Mouse (Mus musculus) left cerebral cortex, adult 9 months (tissue): ENCODE measurements around the gene Osbpl2.

Experiments used
- DNase-seq, 2 experiments: peaks; one replicate each; pipeline ENCODE4 v3.0.0; 2022; ENCODE audit warnings: low spot score in 2 of 2

Osbpl2 gene

DNA sequence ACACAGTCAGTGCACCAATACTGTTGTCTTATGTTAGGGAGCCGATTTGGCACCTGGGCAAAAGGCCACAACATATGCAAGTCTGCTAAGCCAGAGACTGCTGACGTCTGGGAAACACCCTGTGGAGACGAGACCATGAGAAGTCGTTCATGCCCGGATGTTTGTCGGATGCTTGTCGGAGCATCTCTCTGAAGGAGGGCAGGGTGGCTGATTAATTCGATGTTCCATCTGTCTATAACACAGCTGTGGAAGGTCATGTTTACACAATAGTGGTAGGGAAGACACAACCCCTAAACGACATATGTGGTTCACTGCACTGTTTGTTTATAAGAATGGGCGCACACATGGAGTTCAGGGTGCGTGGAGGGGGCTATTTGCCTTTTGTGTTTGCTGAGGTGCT, 81.6 kb downstream of the Osbpl2 start:
- DNase-seq = no peak

DNA sequence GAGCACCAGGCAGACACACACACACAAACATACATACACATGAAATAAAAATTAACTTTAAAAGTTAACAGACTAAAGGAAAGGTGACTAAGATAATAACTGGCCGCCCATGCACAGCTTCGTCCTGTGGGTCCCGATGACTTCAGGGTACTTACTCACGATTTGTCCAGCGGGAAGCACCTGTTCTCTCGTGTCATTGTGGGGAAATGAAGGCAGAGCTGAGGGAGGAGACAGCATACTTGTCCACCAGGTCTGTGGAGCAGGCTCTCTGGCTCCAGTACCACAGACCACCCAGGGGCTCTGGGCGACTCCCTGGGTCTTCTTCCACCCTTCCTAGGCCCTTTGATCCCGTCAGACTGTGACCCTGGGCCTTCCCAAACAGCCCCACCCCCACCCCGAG, 82.2 kb downstream of the Osbpl2 start:
- no peak for DNase-seq

DNA sequence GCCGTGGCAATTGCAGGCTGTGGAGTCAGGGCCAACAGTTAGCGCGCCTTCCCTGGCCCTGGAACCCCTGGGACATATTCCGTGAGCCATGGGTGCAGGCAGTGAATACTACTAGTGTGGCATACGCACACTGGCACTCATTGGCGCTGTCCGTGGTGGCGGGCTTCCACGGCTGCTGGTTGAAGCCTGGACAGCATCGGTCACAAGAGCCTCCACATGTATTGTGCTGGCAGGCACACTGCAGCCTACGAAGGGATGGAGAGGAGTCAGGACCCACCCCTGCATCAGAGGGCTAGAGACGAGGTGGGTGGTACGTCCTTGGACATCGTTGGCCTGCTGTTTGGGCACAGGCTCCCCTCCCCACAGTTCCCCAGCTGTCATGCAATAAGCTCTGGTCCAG, 83.2 kb downstream of the Osbpl2 start:
- DNase-seq = no peak

DNA sequence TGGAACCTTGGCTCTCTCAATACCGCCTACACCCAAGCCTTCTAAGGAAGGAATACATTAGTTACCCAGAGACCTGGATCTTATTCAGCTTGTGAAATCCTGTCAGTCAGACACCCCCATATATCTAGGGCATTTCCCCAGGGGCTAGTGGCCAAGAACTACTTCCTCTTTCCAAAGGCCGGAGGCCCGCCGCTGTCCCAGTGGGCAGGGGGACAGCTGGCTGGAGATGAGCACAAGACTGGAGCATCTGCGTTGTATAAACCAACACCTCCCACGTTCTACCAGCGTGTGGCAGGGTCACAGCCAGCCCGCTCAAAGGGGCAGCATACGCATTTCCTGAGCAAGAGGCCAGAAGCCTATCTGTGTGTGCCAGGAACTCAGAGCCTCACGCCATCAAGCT, 83.7 kb downstream of the Osbpl2 start:
- DNase-seq = no peak

DNA sequence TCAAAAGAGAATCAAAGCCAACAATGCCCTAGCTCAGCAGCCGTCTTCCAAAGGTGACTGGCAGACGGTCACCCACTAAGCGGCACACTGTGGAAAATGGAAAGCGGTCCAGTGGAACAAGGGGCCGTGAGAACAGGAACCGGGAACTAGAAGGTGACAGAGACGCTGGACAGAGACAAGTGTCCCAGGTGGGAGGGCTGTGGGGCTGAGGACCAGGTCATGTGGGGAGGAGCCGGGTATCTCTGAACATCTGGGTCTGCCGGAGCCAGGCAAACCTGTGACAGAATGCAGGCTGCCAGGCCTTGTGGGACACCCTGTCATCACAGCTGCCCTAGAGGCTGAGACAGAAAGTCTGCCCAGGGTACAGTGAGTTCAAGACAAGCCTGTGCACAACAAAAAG, 85.4 kb downstream of the Osbpl2 start:
- DNase-seq = no peak

DNA sequence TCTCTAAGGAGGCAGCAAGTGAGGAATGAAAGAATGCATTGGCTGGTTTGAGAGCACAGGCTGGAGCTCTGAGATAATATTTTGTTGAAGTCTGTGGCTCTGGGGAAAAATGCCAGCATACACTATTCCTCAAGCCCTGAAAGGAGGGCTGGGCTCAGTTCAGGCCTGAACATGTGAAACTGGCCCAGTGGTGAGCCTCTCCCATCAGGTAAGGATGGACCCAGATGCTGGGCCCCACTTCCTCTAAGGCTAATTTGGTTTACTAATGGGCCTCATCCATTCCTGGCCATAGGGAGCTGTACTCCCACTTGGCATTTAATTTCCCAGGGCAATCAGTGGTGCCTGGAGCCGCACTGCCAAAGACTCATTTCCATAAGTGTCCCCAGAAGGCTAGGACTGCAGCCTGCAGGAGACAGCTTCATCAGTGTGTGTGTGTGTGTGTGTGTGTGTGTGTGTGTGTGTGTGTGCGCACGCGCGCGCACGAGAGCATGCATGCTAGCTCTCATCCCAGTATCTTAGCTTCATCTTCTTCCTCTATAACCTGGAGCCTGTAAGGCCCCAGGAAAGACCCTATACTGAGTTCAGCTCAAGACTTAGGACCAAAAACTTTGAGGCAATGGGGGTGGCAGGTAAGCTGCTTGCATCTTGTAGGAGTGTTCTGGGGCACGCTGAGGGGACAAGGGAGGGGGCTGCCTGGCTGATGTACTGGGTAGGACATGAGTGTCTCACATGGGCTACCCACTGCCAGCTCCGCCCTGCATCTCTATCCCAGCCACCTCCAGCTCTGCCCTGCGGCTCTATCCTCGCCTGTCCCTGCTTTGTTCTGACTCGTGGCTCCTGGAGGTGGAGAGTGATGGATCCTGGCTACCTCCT, 86.2 kb downstream of the Osbpl2 start:
- no peak for DNase-seq

DNA sequence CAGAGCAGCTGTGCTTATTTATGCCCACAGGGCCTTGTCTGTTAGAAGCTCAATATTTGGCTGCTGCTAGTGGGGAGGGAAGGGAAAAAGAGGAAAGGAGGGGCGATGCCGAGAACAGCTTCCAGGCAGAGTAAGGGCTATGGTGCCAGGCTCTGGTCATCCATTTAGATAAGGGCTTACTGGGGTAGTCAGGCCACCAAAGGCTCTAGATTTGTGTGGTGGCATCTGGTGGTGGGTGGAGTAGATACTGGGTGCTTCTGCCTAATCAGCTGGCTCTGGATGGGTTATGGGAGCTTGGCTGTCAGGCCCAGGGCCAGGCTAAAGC, 86.8 kb downstream of the Osbpl2 start:
- no peak for DNase-seq

DNA sequence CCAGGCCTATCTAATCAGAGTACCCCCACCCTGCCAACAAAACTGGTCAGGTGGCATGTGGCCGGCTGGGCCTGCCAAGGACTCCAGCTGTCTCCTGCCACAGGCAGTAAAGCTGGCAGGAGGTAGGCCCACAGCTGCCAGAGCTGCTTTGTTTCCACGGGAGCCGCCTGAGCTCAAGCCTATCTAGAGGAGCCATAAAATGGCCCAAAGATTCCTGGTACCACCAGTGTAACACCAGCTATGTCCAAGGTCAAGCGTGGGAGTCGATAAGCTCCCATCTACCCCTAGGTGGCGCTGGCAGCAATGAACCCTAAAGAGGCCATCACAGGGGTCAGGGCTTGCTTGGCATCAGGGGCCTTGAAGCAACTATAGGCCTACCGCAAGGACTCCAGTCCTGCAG, 88.7 kb downstream of the Osbpl2 start:
- DNase-seq = no peak

DNA sequence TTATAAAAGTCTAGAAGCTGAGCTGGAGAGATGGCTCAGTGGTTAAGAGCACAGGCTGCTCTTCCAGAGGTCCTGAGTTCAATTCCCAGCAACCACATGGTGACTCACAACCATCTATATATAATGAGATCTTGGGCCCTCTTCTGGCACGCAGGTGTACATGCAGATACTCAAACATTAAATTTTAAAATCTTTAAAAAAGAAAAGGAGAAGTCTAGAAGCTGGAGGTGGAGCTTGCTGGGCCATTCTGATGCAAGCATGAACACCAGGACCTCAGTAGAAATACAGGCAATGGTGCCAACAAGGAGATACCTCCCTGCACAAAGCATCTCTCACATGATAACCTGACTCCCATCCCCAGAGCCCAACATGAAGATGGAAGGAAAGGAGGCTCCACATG, 89.9 kb downstream of the Osbpl2 start:
- DNase-seq = no peak

DNA sequence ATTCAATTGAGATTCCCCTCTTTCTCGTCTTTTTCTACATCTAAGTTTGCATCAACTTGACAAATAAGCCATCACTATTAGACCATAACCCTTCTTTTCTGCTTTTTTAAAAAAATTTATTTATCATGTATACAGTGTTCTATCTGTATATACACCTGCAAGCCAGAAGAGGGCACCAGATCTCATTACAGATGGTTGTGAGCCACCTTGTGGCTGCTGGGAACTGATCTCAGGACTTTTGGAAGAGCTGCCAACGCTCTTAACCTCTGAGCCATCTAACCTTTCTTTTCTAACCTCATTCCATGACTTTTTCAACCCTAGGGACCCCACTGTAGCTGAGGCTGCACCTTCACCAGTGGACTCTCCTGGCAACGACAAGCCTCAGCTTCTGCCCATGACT, 93.1 kb downstream of the Osbpl2 start:
- no peak for DNase-seq
